Mouse (Mus musculus) C2C12 (cell line): Measurements from ENCODE around the gene Csnk1e. TPM values are rescaled to one million over a fixed set of nuclear protein-coding genes. Genes with fewer than 3 reads are reported as not detected.

Experiments used
- H3K27me3 ChIP-seq: one replicate; pipeline ENCODE4 v1.6.1; 2011; ENCODE audit not compliant: control insufficient read depth, insufficient read depth, insufficient read length
- H3K36me3 ChIP-seq: one replicate; pipeline ENCODE4 v1.6.1; 2011; ENCODE audit not compliant: control insufficient read depth, insufficient read depth
- H3K4me3 ChIP-seq: one replicate; pipeline ENCODE4 v1.5.1; 2011; ENCODE audit warnings: mild to moderate bottlenecking, control low read depth; ENCODE audit not compliant: poor library complexity, insufficient read depth, severe bottlenecking
- H3K79me2 ChIP-seq: one replicate; pipeline ENCODE4 v1.6.1; 2011; ENCODE audit not compliant: control insufficient read depth, insufficient read depth
- H3K79me3 ChIP-seq: one replicate; pipeline ENCODE4 v1.6.1; 2011; ENCODE audit warnings: low read depth, control low read depth
- H3ac ChIP-seq: one replicate; pipeline ENCODE3; 2011; ENCODE audit warnings: low read depth; ENCODE audit not compliant: control insufficient read depth, insufficient read length
- CEBPB ChIP-seq: IDR thresholded peaks from one replicate; pipeline ENCODE4 v1.6.1; 2011; ENCODE audit warnings: low read depth, mild to moderate bottlenecking, control low read depth, moderate library complexity
- CTCF ChIP-seq: IDR thresholded peaks from one replicate; pipeline ENCODE4 v1.5.1; 2011; ENCODE audit not compliant: control insufficient read depth, insufficient read depth, insufficient read length
- FOSL1 ChIP-seq: IDR thresholded peaks from one replicate; pipeline ENCODE4 v1.8.0; 2011; ENCODE audit warnings: mild to moderate bottlenecking, low read length; ENCODE audit not compliant: poor library complexity, insufficient read depth, severe bottlenecking
- MAX ChIP-seq: IDR thresholded peaks from one replicate; pipeline ENCODE4 v1.6.1; 2011; ENCODE audit warnings: mild to moderate bottlenecking, control low read depth
- MYOD1 ChIP-seq: IDR thresholded peaks from one replicate; pipeline ENCODE4 v1.6.1; 2011; ENCODE audit warnings: low read depth; ENCODE audit not compliant: control insufficient read depth, insufficient read length
- MYOG ChIP-seq: IDR thresholded peaks from one replicate; pipeline ENCODE4 v1.6.1; 2011; ENCODE audit not compliant: control insufficient read depth, insufficient read length; ENCODE audit errors: extremely low read depth
- USF1 ChIP-seq: IDR thresholded peaks from one replicate; pipeline ENCODE4 v1.6.1; 2011; ENCODE audit warnings: low read depth, mild to moderate bottlenecking, control low read depth, moderate library complexity
- polyA plus RNA-seq: library from polyadenylated mRNA; unstranded; fragments of >200 nt; fragmentation: generic; extraction: Trizol; gene quantifications from one replicate; pipeline ENCODE4 v1.2.1, GENCODE M21; 2012; ENCODE audit warnings: missing spikeins

Gene Csnk1e
- polyA plus RNA-seq, 1 experiment: 98.6 TPM

- H3K79me2 ChIP-seq: peaks cover 68% of the 10 kb centered on the region
- TF ChIP-seq FOSL1 (no peak), CEBPB (no peak), MAX (no peak), MYOG (no peak), MYOD1 (no peak), CTCF (no peak), USF1 (no peak)
- peaks cover 31% of the 10 kb centered on the region for H3K36me3 ChIP-seq
- no peak overlapping the region for H3K4me3 ChIP-seq
- no peak overlapping the region for H3ac ChIP-seq
- peaks cover 30% of the 10 kb centered on the region for H3K79me3 ChIP-seq
- H3K27me3 ChIP-seq: no peaks in the 10 kb centered on the region
Observed at GRCm38 (mm10) chr15:79387611-79388010, 67.8 kb downstream of the Csnk1e start.

- Histone ChIP-seq H3ac (no peak overlapping the region), H3K27me3 (no peaks in the 10 kb centered on the region), H3K79me2 (peaks cover 66% of the 10 kb centered on the region), H3K36me3 (peaks cover 31% of the 10 kb centered on the region), H3K4me3 (no peak overlapping the region), H3K79me3 (peaks cover 30% of the 10 kb centered on the region)
- TF ChIP-seq USF1: no peak
- no peak for TF ChIP-seq MYOG
- TF ChIP-seq MYOD1: no peak
- TF ChIP-seq CEBPB: no peak
- TF ChIP-seq MAX: no peak
- no peak for TF ChIP-seq FOSL1
Observed at GRCm38 (mm10) chr15:79387081-79387480, 68.3 kb downstream of the Csnk1e start.

- Histone ChIP-seq H3K36me3 (peaks cover 33% of the 10 kb centered on the region), H3K79me3 (peaks cover 23% of the 10 kb centered on the region), H3K79me2 (peaks cover 60% of the 10 kb centered on the region), H3K27me3 (no peaks in the 10 kb centered on the region), H3K4me3 (no peak overlapping the region), H3ac (no peak overlapping the region)
- TF ChIP-seq FOSL1: no peak
- TF ChIP-seq USF1: no peak
- no peak for TF ChIP-seq MAX
- TF ChIP-seq MYOD1: no peak
- no peak for TF ChIP-seq MYOG
- no peak for TF ChIP-seq CEBPB
- no peak for TF ChIP-seq CTCF
Observed at GRCm38 (mm10) chr15:79381644-79382043, 73.7 kb downstream of the Csnk1e start.

DNA sequence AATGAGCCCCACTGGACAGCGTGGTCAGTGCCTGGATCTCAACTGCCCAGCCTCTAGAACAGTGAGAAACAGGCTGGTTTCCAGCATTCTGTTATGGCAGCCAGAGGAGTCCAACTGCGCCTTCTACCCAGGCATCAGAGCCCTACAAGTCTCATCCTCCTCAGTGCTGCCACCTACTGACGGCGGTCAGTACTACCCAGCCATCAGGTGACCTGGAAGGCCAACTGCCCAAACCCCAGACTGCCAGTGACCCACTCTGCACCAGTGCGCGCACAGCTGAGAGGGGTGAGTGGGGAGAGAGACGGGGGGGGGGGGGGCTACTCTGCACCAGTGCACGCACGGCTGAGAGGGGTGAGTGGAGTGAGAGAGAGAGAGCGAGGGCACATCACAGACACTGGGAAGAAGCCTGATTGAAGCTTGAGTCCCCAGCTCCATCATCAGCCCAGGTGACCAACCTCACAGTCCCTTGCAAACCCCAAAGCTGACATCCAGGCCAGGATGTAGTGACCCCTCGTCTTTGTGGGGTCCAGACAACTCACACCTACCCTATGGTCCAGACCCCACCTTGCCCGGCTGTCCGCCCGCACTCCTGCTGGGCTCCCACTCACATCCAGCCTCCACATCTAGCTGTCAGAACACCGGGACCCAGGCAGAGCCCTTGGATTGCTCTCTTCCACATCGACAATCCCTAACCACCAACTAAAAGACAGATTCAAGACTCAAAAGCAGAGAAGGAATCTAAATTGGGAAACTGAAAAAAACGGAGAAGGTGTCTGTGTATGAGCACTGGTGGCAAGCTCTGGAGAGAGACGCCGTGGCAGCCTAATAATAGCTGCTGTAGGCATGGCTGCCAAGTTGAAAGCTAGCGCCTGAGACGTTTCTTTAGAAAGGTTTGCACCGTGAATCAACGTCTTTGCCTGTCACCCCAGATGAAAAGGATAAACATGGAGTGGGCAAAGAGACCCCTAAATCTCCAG is 74.6 kb downstream of the Csnk1e start:
- Histone ChIP-seq H3K4me3 (no peak overlapping the region), H3K36me3 (peaks cover 42% of the 10 kb centered on the region), H3K27me3 (no peaks in the 10 kb centered on the region)

GRCm38 (mm10) chr15:79379658-79380057 is 75.7 kb downstream of the Csnk1e start:
- Histone ChIP-seq H3K79me2 (peaks cover 49% of the 10 kb centered on the region), H3K27me3 (no peaks in the 10 kb centered on the region), H3K79me3 (peaks cover 15% of the 10 kb centered on the region), H3ac (no peak overlapping the region), H3K4me3 (no peak overlapping the region), H3K36me3 (peaks cover 34% of the 10 kb centered on the region)
- no peak for TF ChIP-seq MYOG
- TF ChIP-seq MAX: no peak
- no peak for TF ChIP-seq CTCF
- no peak for TF ChIP-seq USF1
- no peak for TF ChIP-seq CEBPB
- no peak for TF ChIP-seq FOSL1
- TF ChIP-seq MYOD1: no peak

More for the DNA sequence above, 74.6 kb downstream of the Csnk1e start:
- no peak overlapping the region for H3ac ChIP-seq
- H3K79me2 ChIP-seq: peaks cover 55% of the 10 kb centered on the region
- peaks cover 19% of the 10 kb centered on the region for H3K79me3 ChIP-seq
- TF ChIP-seq USF1 (no peak), CTCF (peak; percentile 39)

GRCm38 (mm10) chr15:79378608-79379007 is 76.8 kb downstream of the Csnk1e start:
- Histone ChIP-seq H3K27me3 (no peaks in the 10 kb centered on the region), H3K4me3 (no peak overlapping the region), H3ac (no peak overlapping the region), H3K79me2 (peaks cover 39% of the 10 kb centered on the region), H3K79me3 (peaks cover 7% of the 10 kb centered on the region), H3K36me3 (peaks cover 36% of the 10 kb centered on the region)
- no peak for TF ChIP-seq MYOD1
- TF ChIP-seq CTCF: no peak
- no peak for TF ChIP-seq MAX
- TF ChIP-seq MYOG: no peak
- no peak for TF ChIP-seq USF1
- no peak for TF ChIP-seq FOSL1
- no peak for TF ChIP-seq CEBPB
